27 mouse cellular contexts compared by ENCODE assay signal in the genomic region with DNA sequence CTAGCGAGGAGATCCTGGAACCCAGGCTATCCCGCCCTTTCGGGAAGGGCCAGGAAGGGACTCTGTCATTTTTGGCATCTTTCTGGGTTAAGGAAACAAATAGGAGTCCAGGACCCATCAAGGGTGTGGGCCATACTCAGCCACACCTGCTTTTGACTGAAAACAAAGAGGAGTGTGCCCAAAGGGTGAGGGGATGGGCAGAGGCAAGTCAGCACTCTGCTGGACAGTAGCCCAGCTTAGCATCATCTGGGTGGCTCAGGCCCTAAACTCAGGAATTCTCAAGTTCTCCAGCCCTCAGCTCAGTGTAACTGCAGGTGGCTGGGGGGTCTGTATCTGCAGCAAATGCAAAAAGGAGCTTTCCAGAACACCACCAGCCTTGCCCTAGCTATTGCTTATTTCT. TPM values are rescaled to one million over a fixed set of nuclear protein-coding genes. Genes with fewer than 3 reads are reported as not detected.
DNase-seq lines count a peak whose midpoint lies in the region; ATAC-seq lines count a peak whose summit lies in the region.
"Had no signal": no experiment of that assay in that cellular context is flagged by ENCODE, and none has a peak within 500 bp of the region (broad histone marks: within the 10 kb centered on the region; RNA-seq: fewer than 3 reads in every experiment).

No protein-coding gene starts in this region.

- no peaks in the 10 kb centered on the region for H3K27me3 ChIP-seq in heart, embryonic 11.5 days (ENCODE audit: control insufficient read depth, insufficient read depth, low read length)
- no peaks in the 10 kb centered on the region for H3K27me3 ChIP-seq in midbrain, embryonic 11.5 days (ENCODE audit: control insufficient read depth, insufficient read depth, low read length)
- H3K27me3 ChIP-seq in midbrain, embryonic 16.5 days (ENCODE audit: control insufficient read depth, insufficient read depth, low read depth, low read length): no peaks in the 10 kb centered on the region
- H3K27me3 ChIP-seq: CH12.LX; embryonic facial prominence, embryonic 12.5 days; forebrain, embryonic 13.5 days; forebrain, embryonic 15.5 days; Patski had no signal

- H3K4me2 ChIP-seq in heart, embryonic 11.5 days: no peak overlapping the region
- no peak overlapping the region for H3K4me2 ChIP-seq in midbrain, embryonic 11.5 days
- no peak overlapping the region for H3K4me2 ChIP-seq in midbrain, embryonic 16.5 days (ENCODE audit: low read length)
- H3K4me2 ChIP-seq: embryonic facial prominence, embryonic 12.5 days; forebrain, embryonic 13.5 days; forebrain, embryonic 15.5 days had no signal

- H3K27ac ChIP-seq in heart, embryonic 11.5 days (ENCODE audit: low read depth, low read length): no peak overlapping the region
- no peak overlapping the region for H3K27ac ChIP-seq in midbrain, embryonic 11.5 days (ENCODE audit: low read depth, low read length)
- no peak overlapping the region for H3K27ac ChIP-seq in midbrain, embryonic 16.5 days (ENCODE audit: low read length)
- H3K27ac ChIP-seq: embryonic facial prominence, embryonic 10.5 days; embryonic facial prominence, embryonic 12.5 days; forebrain, embryonic 13.5 days; forebrain, embryonic 15.5 days had no signal

- intact Hi-C loops in gastrocnemius, postnatal 14 days (cut with DNase I; ENCODE audit: low total_unique reads): no loop called here

- no peak for ATAC-seq in heart, embryonic 11.5 days (replicated peaks; ENCODE audit: insufficient number of reproducible peaks, low FRiP score, low TSS enrichment)
- ATAC-seq in midbrain, embryonic 11.5 days (ENCODE audit: low FRiP score): no peak
- no peak for ATAC-seq in midbrain, embryonic 16.5 days
- ATAC-seq: activated CD4-positive, CD25-positive, alpha-beta regulatory T cell, adult 4 months; CD4-positive, CD25-positive, alpha-beta regulatory T cell, adult 4 months; forebrain, embryonic 13.5 days; forebrain, embryonic 15.5 days; Patski had no signal

- no peak overlapping the region for H3K4me3 ChIP-seq in heart, embryonic 11.5 days (ENCODE audit: low read depth, low read length)
- no peak overlapping the region for H3K4me3 ChIP-seq in midbrain, embryonic 11.5 days (ENCODE audit: low read depth, low read length)
- no peak overlapping the region for H3K4me3 ChIP-seq in midbrain, embryonic 16.5 days (ENCODE audit: low read depth, low read length)
- H3K4me3 ChIP-seq: embryonic facial prominence, embryonic 10.5 days; embryonic facial prominence, embryonic 12.5 days; forebrain, embryonic 13.5 days; forebrain, embryonic 15.5 days had no signal

- DNase-seq in gastrocnemius, adult 18-20 months (ENCODE audit: low spot score): peak; percentile 15
- DNase-seq in gastrocnemius, postnatal 14 days: no peak
- DNase-seq in heart, adult 11 months: peak; percentile 91
- DNase-seq in midbrain, embryonic 11.5 days (ENCODE audit: low spot score, missing footprints): peak; percentile 44
- DNase-seq: adrenal gland, adult 8-10 months; adrenal gland, postnatal 14 days; adrenal gland, postnatal 36 days; B cell, adult 2 months; cerebellum, adult 11-12 months; cerebellum, adult 2 months; cerebellum, adult 9-10 months; cerebellum, postnatal 10 days; cerebellum, postnatal 25 days had no signal

- no peaks in the 10 kb centered on the region for H3K4me1 ChIP-seq in heart, embryonic 11.5 days (ENCODE audit: control insufficient read depth, insufficient read depth, low read length)
- no peaks in the 10 kb centered on the region for H3K4me1 ChIP-seq in midbrain, embryonic 11.5 days (ENCODE audit: control insufficient read depth, insufficient read depth, low read length)
- no peaks in the 10 kb centered on the region for H3K4me1 ChIP-seq in midbrain, embryonic 16.5 days (ENCODE audit: control insufficient read depth, insufficient read depth, low read length)
- H3K4me1 ChIP-seq: embryonic facial prominence, embryonic 12.5 days; forebrain, embryonic 13.5 days; forebrain, embryonic 15.5 days had no signal

- H3K9ac ChIP-seq in heart, embryonic 11.5 days (ENCODE audit: low read depth, low read length): no peak overlapping the region
- no peak overlapping the region for H3K9ac ChIP-seq in midbrain, embryonic 11.5 days (ENCODE audit: low read length)
- no peak overlapping the region for H3K9ac ChIP-seq in midbrain, embryonic 16.5 days (ENCODE audit: low read depth, low read length)
- H3K9ac ChIP-seq: embryonic facial prominence, embryonic 12.5 days; forebrain, embryonic 13.5 days; forebrain, embryonic 15.5 days had no signal

- WGBS in heart, embryonic 11.5 days (ENCODE audit: insufficient replicate concordance): 76% methylated on average over 3 of the region's 3 CpGs
- WGBS in midbrain, embryonic 11.5 days: 87% methylated on average over 3 of the region's 3 CpGs
- WGBS in midbrain, embryonic 16.5 days: 86% methylated on average over 3 of the region's 3 CpGs

- no peaks in the 10 kb centered on the region for H3K9me3 ChIP-seq in heart, embryonic 11.5 days (replicated peaks; ENCODE audit: control insufficient read depth, low read length)
- no peaks in the 10 kb centered on the region for H3K9me3 ChIP-seq in midbrain, embryonic 11.5 days (ENCODE audit: control insufficient read depth, low read length)
- H3K9me3 ChIP-seq in midbrain, embryonic 16.5 days (replicated peaks; ENCODE audit: control insufficient read depth, low read length, poor library complexity, severe bottlenecking): no peaks in the 10 kb centered on the region
- H3K9me3 ChIP-seq: embryonic facial prominence, embryonic 10.5 days; embryonic facial prominence, embryonic 12.5 days; forebrain, embryonic 13.5 days; forebrain, embryonic 15.5 days; G1E had no signal

- no peaks in the 10 kb centered on the region for H3K36me3 ChIP-seq in heart, embryonic 11.5 days (ENCODE audit: control insufficient read depth, insufficient read depth, low read length)
- no peaks in the 10 kb centered on the region for H3K36me3 ChIP-seq in midbrain, embryonic 11.5 days (ENCODE audit: control insufficient read depth, insufficient read depth, low read length)
- no peaks in the 10 kb centered on the region for H3K36me3 ChIP-seq in midbrain, embryonic 16.5 days (ENCODE audit: control insufficient read depth, insufficient read depth, low read length)
- H3K36me3 ChIP-seq: embryonic facial prominence, embryonic 10.5 days; embryonic facial prominence, embryonic 12.5 days; forebrain, embryonic 15.5 days; G1E had no signal

RNA-seq across cellular contexts. Expression of gene Prss38, which starts 2.5 kb away (rescaled TPM):
- total RNA-seq in gastrocnemius, adult 18-20 months (2021): not detected
- under 1 TPM in 1 of 2 experiments, not detected in 1; 0.23 TPM for total RNA-seq in gastrocnemius, postnatal 14 days (2021)
- not detected in 2 replicates for polyA plus RNA-seq in heart, embryonic 11.5 days (2014; fragmentation: Nextera tagmentation; extraction: Ambion mirVana)
- polyA plus RNA-seq in midbrain, embryonic 11.5 days (2014; fragmentation: Nextera tagmentation; extraction: Ambion mirVana): not detected in 2 replicates
- not detected in 2 replicates for polyA plus RNA-seq in midbrain, embryonic 16.5 days (2015; fragmentation: Nextera tagmentation; extraction: Ambion mirVana)
- total RNA-seq: adrenal gland, adult 18-20 months; adrenal gland, adult 8-10 months; adrenal gland, postnatal 14 days; adrenal gland, postnatal 36 days; CH12.LX had no signal
- polyA plus RNA-seq: activated CD4-positive, CD25-positive, alpha-beta regulatory T cell, adult 4 months; CD4-positive, CD25-positive, alpha-beta regulatory T cell, adult 4 months; cerebellum, adult 2 months; embryonic facial prominence, embryonic 10.5 days; embryonic facial prominence, embryonic 12.5 days; embryonic facial prominence, embryonic 14.5 days; forebrain, embryonic 11.5 days; forebrain, embryonic 13.5 days; forebrain, embryonic 15.5 days; G1E; Patski had no signal
